Mouse (Mus musculus): ENCODE data around the gene Lrrtm1. TPM values are rescaled to one million over a fixed set of nuclear protein-coding genes. Genes with fewer than 3 reads are reported as not detected.

The Lrrtm1 gene
- 7.9 and 8.8 TPM in 2 replicates for polyA plus RNA-seq (2014; fragmentation: Nextera tagmentation; extraction: Ambion mirVana)

DNA sequence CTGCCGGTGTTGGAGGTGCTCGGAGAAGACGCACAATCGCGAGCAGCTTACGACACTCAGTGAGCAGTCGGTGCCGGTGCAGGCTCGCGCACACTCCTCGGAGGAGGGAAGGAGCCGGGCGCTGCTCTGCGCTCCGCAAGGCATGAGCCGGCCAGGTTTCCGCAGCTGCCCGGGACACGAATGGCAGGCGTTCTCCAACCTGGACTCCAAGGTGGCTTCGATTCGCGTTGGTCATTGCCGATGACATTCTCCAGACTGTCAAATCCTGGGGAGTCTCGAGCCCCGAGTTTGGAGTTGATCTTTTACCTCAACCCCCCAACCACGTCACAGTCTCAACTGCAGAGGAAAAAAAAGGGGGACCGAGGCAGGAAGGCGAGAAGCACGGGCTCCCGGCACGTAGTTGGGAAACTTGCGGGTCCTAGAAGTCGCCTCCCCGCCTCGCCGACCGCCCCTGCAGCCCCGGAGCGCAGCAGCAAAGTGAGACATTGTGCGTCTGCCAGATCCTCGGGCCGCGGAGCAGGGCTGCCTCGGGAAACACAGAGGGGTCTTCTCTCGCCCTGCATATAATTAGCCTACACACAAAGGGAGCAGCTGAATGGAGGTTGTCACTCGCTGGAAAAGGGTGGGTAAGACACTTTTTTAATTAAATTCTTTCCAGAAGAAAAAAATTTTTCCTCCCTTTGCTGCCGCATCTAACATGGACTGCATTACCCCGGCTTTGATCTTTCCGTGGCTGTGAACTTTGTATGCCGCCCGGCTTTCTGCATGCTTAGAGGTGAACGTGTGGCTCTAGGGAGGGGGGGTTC is at the start of gene Lrrtm1:
Gene Lrrtm1 (plus strand): TSS at position 89 of the 806 bp plus-strand sequence.
- peak; percentile 97 for DNase-seq (ENCODE audit: low spot score, missing footprints)
- under 1% methylated on average over 53 of the region's 53 CpGs for WGBS

DNA sequence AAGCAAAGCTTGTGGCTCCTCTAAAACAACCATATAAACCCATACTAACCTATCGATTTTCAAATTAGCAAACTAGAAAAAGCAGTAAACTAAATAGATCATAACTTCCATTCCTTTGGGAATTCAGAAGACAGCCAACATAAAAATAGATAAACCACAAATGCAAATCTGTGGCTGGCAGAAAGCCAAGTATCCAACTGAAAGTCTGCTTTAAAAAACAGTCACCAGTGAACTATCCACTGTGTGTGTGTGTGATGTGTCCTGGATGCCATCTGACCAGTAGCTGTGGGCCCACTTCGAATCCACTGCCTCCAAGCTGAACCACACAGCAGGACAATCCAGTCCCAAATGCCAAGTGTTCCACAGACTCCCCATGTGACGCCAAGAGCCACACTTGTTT is 45.8 kb upstream of the Lrrtm1 start:
- Histone ChIP-seq H3K36me3 (ENCODE audit: control insufficient read depth, insufficient read depth, low read length) (no peaks in the 10 kb centered on the region), H3K9ac (ENCODE audit: low read length) (no peak overlapping the region), H3K4me3 (ENCODE audit: low read depth, low read length) (no peak overlapping the region), H3K9me3 (ENCODE audit: control insufficient read depth, low read length) (no peaks in the 10 kb centered on the region), H3K4me2 (no peak overlapping the region), H3K27ac (ENCODE audit: low read depth, low read length) (no peak overlapping the region), H3K27me3 (ENCODE audit: control insufficient read depth, insufficient read depth, low read length) (no peaks in the 10 kb centered on the region), H3K4me1 (ENCODE audit: control insufficient read depth, insufficient read depth, low read length) (peaks cover 8% of the 10 kb centered on the region; the same call in 1 of the 2 replicates)
- DNase-seq (ENCODE audit: low spot score, missing footprints), result no peak
- 85% methylated on average over 3 of the region's 3 CpGs for WGBS
- no peak for ATAC-seq (ENCODE audit: low FRiP score)

More for the DNA sequence above, at the start of gene Lrrtm1:
- Histone ChIP-seq H3K4me3 (ENCODE audit: low read depth, low read length) (peak within 1 kb of the TSS; percentile 51), H3K36me3 (ENCODE audit: control insufficient read depth, insufficient read depth, low read length) (no peaks in the 10 kb centered on the region), H3K27ac (ENCODE audit: low read depth, low read length) (peak within 1 kb of the TSS; percentile 64), H3K4me1 (ENCODE audit: control insufficient read depth, insufficient read depth, low read length) (peaks cover 7% of the 10 kb centered on the region; the same call in 1 of the 2 replicates), H3K9ac (ENCODE audit: low read length) (peak within 1 kb of the TSS; percentile 62), H3K27me3 (ENCODE audit: control insufficient read depth, insufficient read depth, low read length) (peaks cover 16% of the 10 kb centered on the region), H3K4me2 (peak within 1 kb of the TSS; percentile 89), H3K9me3 (ENCODE audit: control insufficient read depth, low read length) (no peaks in the 10 kb centered on the region)
- peak; percentile 91 for ATAC-seq (ENCODE audit: low FRiP score)

DNA sequence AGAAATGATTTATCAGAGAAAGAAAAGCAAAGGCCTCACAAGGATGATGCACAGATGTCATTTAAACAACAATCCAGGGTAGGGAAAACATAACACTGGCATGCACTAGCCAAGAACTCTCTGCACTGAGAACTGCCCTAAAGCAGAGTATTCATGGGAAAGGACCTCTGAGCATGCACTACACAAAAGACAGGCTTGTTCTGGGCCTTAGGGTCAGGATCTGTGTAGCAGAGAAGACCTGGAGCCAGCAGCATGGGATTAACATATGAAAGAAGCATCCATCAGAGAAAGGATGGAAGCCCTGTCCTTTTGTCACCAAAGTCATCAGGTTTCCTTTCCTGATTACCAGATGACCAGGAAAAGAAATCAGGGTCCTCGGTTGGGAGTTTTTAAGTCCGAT is 43.1 kb upstream of the Lrrtm1 start:
- peaks cover 8% of the 10 kb centered on the region; the same call in 1 of the 2 replicates for H3K4me1 ChIP-seq (ENCODE audit: control insufficient read depth, insufficient read depth, low read length)
- H3K36me3 ChIP-seq (ENCODE audit: control insufficient read depth, insufficient read depth, low read length), result no peaks in the 10 kb centered on the region
- H3K9me3 ChIP-seq (ENCODE audit: control insufficient read depth, low read length), result no peaks in the 10 kb centered on the region
- no peaks in the 10 kb centered on the region for H3K27me3 ChIP-seq (ENCODE audit: control insufficient read depth, insufficient read depth, low read length)
- H3K4me3 ChIP-seq (ENCODE audit: low read depth, low read length), result no peak overlapping the region
- peak; percentile 87 for DNase-seq (ENCODE audit: low spot score, missing footprints)
- no peak overlapping the region for H3K4me2 ChIP-seq
- WGBS, result 24% methylated on average over 2 of the region's 2 CpGs
- no peak overlapping the region for H3K9ac ChIP-seq (ENCODE audit: low read length)
- H3K27ac ChIP-seq (ENCODE audit: low read depth, low read length), result no peak overlapping the region; the same call in 1 of the 2 replicates
- peak; percentile 82 for ATAC-seq (ENCODE audit: low FRiP score)

DNA sequence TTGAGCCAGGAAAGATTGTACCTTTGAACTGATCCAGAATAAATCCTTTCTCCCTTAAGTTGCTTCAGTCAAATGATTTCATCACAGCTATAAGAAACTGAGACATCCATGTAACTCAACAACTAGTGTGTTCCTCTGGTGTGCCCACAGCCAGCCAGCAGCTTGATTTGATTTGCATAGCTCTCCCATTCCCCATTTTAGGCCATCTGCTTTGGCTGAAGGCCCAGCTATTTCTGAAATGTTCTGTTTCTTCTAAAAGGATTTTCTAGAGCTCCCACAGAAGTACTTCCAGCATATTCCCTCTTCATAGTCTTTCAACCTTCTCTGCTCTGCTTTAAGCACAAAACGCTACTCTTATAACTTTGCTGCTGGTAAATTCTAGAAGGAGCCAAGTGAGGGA is 33.3 kb upstream of the Lrrtm1 start:
- Histone ChIP-seq H3K9ac (ENCODE audit: low read length) (no peak overlapping the region), H3K36me3 (ENCODE audit: control insufficient read depth, insufficient read depth, low read length) (no peaks in the 10 kb centered on the region), H3K27me3 (ENCODE audit: control insufficient read depth, insufficient read depth, low read length) (no peaks in the 10 kb centered on the region), H3K4me3 (ENCODE audit: low read depth, low read length) (no peak overlapping the region), H3K9me3 (ENCODE audit: control insufficient read depth, low read length) (no peaks in the 10 kb centered on the region), H3K4me2 (no peak overlapping the region), H3K27ac (ENCODE audit: low read depth, low read length) (no peak overlapping the region), H3K4me1 (ENCODE audit: control insufficient read depth, insufficient read depth, low read length) (no peaks in the 10 kb centered on the region)
- no peak for DNase-seq (ENCODE audit: low spot score, missing footprints)
- 96% methylated on average over 1 of the region's 1 CpGs for WGBS
- no peak for ATAC-seq (ENCODE audit: low FRiP score)

DNA sequence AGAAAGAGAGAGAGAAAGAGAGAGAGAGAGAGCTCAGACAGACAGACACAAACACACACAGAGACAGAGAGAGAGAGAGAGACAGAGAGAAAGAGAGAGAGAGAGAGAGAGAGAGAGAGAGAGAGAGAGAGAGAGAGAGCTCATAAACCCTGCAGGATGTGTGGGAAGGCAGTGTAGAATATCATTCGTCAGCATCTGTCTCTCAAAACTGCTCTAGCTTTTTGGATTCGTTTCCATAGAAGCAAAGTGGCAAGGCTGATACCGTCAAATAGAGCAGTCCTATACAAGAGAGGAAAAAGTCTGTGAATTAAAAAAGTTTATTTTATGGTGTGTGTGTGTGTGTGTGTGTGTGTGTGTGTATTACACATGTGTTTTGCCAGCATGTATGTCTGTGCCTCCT is 32.6 kb upstream of the Lrrtm1 start:
- Histone ChIP-seq H3K9ac (ENCODE audit: low read length) (no peak overlapping the region), H3K4me1 (ENCODE audit: control insufficient read depth, insufficient read depth, low read length) (no peaks in the 10 kb centered on the region), H3K27me3 (ENCODE audit: control insufficient read depth, insufficient read depth, low read length) (no peaks in the 10 kb centered on the region), H3K4me3 (ENCODE audit: low read depth, low read length) (no peak overlapping the region), H3K4me2 (no peak overlapping the region), H3K27ac (ENCODE audit: low read depth, low read length) (no peak overlapping the region), H3K9me3 (ENCODE audit: control insufficient read depth, low read length) (no peaks in the 10 kb centered on the region), H3K36me3 (ENCODE audit: control insufficient read depth, insufficient read depth, low read length) (no peaks in the 10 kb centered on the region)
- WGBS, result 88% methylated on average over 3 of the region's 3 CpGs
- no peak for DNase-seq (ENCODE audit: low spot score, missing footprints)
- no peak for ATAC-seq (ENCODE audit: low FRiP score)

DNA sequence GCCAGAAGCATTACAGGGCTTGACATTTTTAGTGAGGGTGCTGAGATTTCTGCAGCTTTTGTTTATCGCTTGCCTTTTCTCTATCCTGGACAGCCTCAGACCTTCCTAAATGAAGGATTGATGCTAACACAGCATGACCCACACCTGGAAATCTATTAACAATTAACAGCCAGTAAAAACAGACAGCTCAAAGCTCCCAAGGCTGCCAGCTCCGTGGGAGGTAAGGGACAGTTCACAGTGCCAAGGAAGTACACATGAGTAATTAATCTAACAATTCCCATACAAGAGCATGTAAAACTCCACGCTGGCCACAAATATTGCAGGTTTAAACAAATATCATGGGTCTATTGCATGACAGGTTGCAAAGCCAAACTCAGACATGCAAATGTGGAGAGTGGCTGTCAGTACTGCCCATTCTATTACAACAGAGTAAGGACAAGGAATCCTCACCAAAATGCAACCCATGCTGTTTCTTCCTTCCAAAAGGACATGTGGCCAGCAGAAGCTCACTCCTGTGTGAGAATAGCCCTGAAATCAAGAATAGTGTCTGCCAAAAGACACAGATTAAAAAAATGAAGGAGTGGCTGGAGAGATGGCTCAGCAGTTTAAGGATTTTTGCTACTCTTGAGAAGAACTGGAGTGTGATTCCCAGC is 28.6 kb upstream of the Lrrtm1 start:
- 39% methylated on average over 3 of the region's 3 CpGs for WGBS
- DNase-seq (ENCODE audit: low spot score, missing footprints) (no peak), ATAC-seq (ENCODE audit: low FRiP score) (no peak)
- H3K27me3 ChIP-seq (ENCODE audit: control insufficient read depth, insufficient read depth, low read length), result no peaks in the 10 kb centered on the region
- no peak overlapping the region for H3K9ac ChIP-seq (ENCODE audit: low read length)
- H3K4me2 ChIP-seq, result no peak overlapping the region
- no peaks in the 10 kb centered on the region for H3K9me3 ChIP-seq (ENCODE audit: control insufficient read depth, low read length)
- H3K4me1 ChIP-seq (ENCODE audit: control insufficient read depth, insufficient read depth, low read length), result no peaks in the 10 kb centered on the region
- H3K36me3 ChIP-seq (ENCODE audit: control insufficient read depth, insufficient read depth, low read length), result no peaks in the 10 kb centered on the region
- no peak overlapping the region for H3K4me3 ChIP-seq (ENCODE audit: low read depth, low read length)
- H3K27ac ChIP-seq (ENCODE audit: low read depth, low read length), result no peak overlapping the region

DNA sequence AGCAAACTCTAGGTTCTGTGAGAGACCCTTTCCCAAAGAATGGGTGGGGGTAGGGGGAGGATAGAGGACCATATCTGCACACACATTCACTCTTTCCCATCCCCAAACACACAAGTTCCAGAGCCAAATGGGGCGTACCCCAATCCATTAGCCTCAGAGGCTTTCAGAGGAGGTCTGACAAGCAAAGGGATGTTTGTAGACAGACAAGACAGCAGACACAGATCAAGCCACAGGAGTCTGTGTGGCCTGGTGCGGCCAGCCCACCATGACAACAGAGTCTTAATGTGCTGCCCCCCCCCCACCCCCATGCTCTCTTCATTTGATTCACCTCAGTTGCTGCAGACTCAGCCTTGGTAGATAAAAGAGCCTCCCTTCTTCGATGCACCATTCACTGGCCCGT is 27.2 kb upstream of the Lrrtm1 start:
- Histone ChIP-seq H3K27me3 (ENCODE audit: control insufficient read depth, insufficient read depth, low read length) (no peaks in the 10 kb centered on the region), H3K9me3 (ENCODE audit: control insufficient read depth, low read length) (no peaks in the 10 kb centered on the region), H3K9ac (ENCODE audit: low read length) (no peak overlapping the region), H3K36me3 (ENCODE audit: control insufficient read depth, insufficient read depth, low read length) (no peaks in the 10 kb centered on the region), H3K4me1 (ENCODE audit: control insufficient read depth, insufficient read depth, low read length) (no peaks in the 10 kb centered on the region), H3K4me2 (no peak overlapping the region), H3K27ac (ENCODE audit: low read depth, low read length) (no peak overlapping the region), H3K4me3 (ENCODE audit: low read depth, low read length) (no peak overlapping the region)
- WGBS, result 58% methylated on average over 4 of the region's 4 CpGs
- DNase-seq (ENCODE audit: low spot score, missing footprints) (no peak), ATAC-seq (ENCODE audit: low FRiP score) (no peak)

DNA sequence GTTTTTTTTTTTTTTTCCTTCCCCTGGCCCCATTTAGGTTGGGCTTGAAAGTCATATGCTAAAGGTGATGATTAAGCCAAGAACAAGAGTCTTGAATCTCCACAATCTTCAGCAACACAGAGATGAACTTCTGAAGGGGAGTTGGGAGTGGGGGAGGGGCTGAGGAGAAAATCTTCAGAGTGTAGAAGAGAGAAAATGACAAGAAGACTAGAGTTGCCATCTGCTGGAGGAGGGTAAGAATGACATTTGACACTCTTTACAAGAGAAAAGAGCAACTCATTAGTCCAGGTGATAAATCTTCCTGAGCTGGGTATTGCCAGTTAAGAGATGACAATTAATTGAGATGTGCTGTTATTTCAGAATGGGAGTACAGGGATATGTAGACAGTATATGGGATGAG is 23.6 kb upstream of the Lrrtm1 start:
- H3K9ac ChIP-seq (ENCODE audit: low read length), result no peak overlapping the region
- no peak overlapping the region for H3K27ac ChIP-seq (ENCODE audit: low read depth, low read length)
- ATAC-seq (ENCODE audit: low FRiP score) (no peak), DNase-seq (ENCODE audit: low spot score, missing footprints) (peak; percentile 88)
- no peaks in the 10 kb centered on the region for H3K36me3 ChIP-seq (ENCODE audit: control insufficient read depth, insufficient read depth, low read length)
- no peaks in the 10 kb centered on the region for H3K27me3 ChIP-seq (ENCODE audit: control insufficient read depth, insufficient read depth, low read length)
- H3K4me2 ChIP-seq, result no peak overlapping the region
- no peak overlapping the region for H3K4me3 ChIP-seq (ENCODE audit: low read depth, low read length)
- H3K9me3 ChIP-seq (ENCODE audit: control insufficient read depth, low read length), result no peaks in the 10 kb centered on the region
- H3K4me1 ChIP-seq (ENCODE audit: control insufficient read depth, insufficient read depth, low read length), result peaks cover 8% of the 10 kb centered on the region

DNA sequence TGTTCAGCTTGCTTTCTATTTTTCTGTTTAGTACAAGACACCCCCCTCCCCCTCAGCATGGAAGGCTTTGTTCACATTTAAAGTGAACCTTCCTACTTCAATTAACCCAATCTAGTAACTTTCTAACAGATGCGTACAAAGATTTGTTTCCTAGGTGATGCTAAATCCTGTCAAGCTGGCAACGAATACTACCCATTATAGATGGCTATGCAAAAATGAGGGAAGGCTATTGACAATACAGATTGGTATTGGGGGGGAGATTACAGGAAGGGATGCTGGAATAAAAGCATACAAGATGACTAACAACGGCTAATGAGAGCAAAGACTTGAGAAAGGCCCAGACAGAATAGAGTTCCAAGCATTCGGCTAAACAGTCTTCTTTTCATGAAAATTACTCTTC is 21.7 kb upstream of the Lrrtm1 start:
- 30% methylated on average over 4 of the region's 4 CpGs for WGBS
- no peak for ATAC-seq (ENCODE audit: low FRiP score)
- Histone ChIP-seq H3K4me3 (ENCODE audit: low read depth, low read length) (no peak overlapping the region), H3K27ac (ENCODE audit: low read depth, low read length) (no peak overlapping the region), H3K27me3 (ENCODE audit: control insufficient read depth, insufficient read depth, low read length) (no peaks in the 10 kb centered on the region), H3K9ac (ENCODE audit: low read length) (no peak overlapping the region), H3K9me3 (ENCODE audit: control insufficient read depth, low read length) (no peaks in the 10 kb centered on the region), H3K4me2 (no peak overlapping the region), H3K4me1 (ENCODE audit: control insufficient read depth, insufficient read depth, low read length) (peaks cover 8% of the 10 kb centered on the region), H3K36me3 (ENCODE audit: control insufficient read depth, insufficient read depth, low read length) (no peaks in the 10 kb centered on the region)
- no peak for DNase-seq (ENCODE audit: low spot score, missing footprints)
